Mouse (Mus musculus) T-helper 1 cell (primary cell): ENCODE data around the gene Lonp1.
"Not testable (repeated sequence)": the region's sequence is repeated elsewhere in the genome, so short reads cannot be mapped to it uniquely, and the experiment has no call there.

Experiments used
- in situ Hi-C: fragments of 300-600 bp; cut with MboI, MseI; formaldehyde crosslinking; loops from one replicate; pipeline ENCODE4 v1.15.1; 2025; ENCODE audit warnings: high pct_unique_total_duplicates

The Lonp1 gene

DNA sequence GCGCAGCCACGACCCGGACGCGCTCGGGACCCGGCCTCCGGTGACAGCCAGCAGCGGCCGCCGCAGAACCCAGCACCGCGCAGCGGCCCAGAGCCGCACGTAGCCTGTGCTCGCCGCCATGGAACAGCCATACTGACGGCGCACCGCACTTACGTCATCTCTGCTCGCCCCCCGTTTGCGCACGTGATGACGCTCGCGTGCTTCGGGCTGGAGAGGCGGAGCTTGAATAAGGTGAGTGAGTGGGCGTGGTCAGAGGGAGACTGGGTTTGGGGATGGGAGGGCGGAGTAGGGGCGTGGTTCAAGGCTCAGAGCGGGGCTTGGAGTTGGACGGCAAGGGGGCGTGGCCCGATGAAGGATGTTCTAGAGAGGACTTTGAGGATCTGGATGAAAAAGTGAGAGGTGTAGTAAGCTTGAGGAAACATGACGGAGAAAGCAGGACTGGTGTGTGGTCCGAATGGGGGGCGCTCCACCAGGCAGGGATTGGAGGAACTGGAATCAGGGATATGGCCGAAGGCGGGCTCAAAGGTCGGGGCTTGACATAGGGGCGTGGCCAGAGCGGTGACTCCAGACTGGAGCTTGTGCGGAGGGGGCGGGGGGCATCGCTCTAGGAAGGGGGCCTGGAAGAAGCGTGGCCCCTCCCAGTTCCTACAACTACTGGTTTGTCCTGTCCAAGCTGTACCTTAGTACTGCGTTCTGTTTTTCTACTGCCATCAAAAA, at the start of gene Lonp1:
TSS of gene Lonp1 (minus strand) at position 134 of the 717 bp plus-strand sequence.
- in situ Hi-C loops: no loop called here

DNA sequence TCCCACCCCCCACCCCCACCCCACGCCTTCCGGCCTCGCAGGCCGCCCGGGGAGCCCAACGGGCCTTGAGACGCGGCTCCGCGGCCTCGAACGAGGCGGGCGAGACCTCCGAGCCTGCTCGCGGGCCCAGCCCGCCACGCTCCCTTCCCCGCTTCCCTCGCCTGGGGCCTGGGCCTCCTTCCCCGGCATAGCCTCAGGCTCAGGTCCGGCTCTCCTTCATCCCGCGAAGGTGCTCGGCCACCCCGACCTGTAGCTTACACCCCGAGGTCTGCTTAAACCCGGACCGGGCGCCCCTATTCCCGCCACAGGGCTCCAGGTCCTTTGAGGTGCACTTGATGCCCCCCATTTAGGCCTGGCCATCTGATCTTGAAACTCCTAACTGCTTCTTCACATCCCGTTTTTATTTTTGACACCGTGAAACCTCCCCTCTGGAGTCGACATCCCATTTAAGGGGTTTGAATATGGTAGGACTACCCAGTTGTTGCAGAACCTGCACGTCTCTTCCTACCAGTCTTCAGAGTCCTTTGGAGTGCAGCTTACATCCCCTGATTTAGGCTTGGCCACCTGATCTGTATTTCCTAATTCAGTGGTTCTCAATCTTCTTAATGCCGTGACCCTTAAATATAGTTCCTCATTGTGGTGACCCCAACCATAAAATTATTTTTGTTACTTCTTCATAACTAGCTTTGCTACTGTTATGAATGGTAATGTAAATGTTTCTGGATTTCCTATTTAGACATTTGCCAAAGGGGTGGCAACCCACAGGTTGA, 47.1 kb upstream of the Lonp1 start:
- in situ Hi-C loops: loop anchor here (5.0 kb wide), 1 partner anchor 87 kb away; no protein-coding TSS in a partner anchor

DNA sequence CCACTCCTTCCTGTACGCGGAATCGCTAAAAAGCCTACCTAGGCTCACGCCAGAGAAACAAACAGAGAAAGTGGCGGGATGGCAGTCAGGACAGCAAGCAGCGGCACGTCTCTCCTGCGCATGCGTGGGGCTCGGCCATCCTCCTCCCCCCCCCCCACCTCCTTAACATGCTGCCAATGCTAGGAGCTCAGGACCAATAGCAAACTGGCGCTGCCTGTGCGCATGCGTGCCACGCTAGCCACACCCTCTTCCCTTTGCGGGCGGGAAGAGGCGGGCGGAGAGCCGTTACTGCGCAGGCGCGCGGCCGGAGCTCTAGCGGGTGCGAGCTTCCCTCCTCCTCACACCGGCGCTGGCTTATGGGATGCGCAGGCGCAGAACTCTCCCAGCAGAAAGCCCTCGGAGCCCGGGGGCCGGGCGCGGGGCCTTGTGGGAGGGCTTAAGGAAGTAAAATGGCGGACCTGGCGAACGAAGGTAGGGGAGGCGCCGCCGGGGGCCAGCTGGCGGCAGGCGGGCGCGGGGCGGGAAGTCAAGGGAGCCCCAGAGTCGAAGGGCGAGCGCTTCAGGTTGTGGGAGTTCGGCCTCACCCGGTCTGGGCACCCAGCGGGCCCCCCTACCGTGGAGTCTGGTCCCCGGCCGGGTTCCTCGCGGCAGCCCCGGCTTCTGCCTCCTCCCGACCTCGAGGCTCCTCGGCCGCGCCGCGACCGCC, 46.4 kb upstream of the Lonp1 start, which contains the start of gene Ranbp3:
TSS of gene Ranbp3 (plus strand) at position 354 of the 706 bp plus-strand sequence.
- in situ Hi-C loops: loop anchor here (5.0 kb wide), 1 partner anchor 86 kb away; no protein-coding TSS in a partner anchor

DNA sequence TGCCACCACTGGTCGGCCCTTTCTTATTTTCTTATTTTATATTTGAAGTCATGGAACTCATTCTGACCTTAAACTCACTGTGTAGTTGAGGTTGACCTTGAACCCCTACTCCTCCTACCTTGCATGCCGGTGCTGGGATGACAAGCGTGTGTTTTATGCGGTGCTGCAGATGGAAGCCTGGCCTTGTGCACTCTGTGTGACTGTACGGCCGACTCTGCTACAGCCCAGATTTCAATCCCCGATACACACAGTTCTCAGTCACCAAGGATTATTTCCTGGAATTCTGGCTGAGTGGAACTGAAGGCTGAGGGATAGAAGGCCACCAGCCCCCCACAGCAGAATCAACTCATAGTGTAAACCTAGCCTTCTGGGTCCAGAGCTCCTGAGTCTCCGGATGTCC, 43.1 kb upstream of the Lonp1 start:
- in situ Hi-C loops: loop anchor here (5.0 kb wide), 2 partner anchors 52 to 82 kb away; no protein-coding TSS in a partner anchor

DNA sequence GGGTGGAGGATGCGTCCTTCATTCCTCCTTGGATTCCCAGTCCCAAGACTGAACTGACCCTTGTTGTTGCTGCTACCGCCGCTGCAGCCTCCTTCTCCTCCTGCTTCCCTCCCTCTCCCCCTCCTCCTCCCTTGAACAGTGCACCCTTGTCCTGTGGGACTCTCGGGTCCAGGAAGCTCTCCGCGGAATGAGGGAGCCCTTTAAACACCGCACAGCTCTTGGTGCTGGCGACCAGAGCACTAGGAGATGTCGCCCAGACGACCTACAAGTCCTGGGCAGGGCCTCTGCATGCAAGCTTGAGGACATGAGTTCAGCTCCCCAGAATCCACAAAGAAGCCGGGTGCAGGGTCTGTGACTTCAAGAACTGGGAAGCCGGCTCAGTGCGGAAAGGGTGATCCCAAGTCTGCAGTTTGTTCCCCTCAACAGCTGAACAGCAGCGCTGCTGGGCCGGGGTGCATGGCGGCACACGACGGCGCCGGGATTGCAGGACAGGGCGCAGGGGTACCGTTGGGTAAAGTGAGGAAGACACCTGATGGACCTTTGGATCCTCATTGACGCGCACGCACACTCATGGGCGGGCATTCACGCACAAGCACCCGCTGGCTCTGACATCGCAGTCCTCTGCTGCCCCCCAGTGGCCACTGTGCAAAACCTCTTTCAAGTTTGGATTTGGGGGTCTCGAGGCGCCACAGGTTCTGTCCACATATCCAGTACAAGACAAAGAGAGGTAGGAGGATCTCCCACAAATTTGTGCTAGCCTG, 41.9 kb upstream of the Lonp1 start:
- in situ Hi-C loops: loop anchor here (5.0 kb wide), 1 partner anchor 51 kb away; no protein-coding TSS in a partner anchor

DNA sequence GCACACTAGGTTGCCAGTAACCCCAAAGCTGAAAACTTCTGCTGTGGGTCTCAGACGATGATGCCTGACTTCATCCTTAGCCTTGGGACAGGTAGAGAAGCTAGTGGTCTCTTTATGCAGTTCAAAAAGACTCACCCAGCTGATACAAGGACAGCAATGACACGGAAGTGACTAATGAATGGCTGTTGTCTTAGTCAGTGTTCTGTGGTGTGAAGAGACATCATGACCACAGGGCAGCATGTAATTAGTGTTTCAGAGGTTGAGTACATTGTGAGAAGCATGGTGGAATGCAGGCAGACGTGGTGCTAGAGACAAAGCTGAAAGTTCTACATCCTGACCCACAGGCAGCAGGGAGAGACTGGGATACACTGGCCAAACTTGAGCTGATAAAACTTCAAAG, 40.9 kb upstream of the Lonp1 start:
- in situ Hi-C loops: loop anchor here (5.0 kb wide), 1 partner anchor 50 kb away; no protein-coding TSS in a partner anchor

DNA sequence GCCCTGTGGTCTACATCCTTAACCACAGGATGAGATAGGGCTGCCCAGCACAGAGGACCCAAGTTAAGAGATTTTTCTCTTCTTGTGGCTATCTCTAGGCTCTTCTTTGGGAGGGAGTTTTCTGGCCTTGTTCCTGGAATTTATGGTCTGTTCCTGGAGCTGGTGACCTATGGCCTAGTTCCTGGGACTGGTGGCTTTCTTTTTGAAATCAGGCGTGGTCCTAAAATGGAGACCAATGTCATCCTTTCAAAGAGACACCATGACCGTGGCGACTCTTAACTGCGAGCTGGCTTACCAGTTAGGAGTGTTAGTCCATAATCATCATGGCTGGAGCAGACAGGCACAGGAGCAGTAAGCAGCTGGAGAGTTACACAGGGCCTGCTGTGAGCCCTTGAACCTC, 39.7 kb upstream of the Lonp1 start:
- in situ Hi-C loops: loop anchor here (5.0 kb wide), 1 partner anchor 49 kb away; no protein-coding TSS in a partner anchor

DNA sequence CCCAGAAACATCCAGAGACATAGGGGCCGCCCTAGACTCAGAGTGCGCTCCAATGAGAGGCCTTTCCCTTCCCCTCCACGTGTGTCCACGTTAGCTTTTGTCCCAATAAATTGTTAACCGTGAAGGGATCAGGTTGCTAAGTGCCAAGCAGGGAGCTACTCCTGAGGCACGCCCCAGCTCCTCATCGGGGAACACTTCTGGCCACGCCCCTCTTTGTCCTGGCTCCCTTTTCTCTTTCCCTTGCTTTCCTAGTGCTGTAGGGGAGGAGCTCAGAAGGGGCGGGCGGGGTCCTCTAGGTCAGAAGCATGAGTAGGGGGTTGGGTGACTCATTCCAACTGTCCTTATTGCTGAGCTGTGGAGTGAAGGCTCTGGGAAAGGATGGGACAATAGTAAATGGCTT, 37.6 kb upstream of the Lonp1 start:
- in situ Hi-C loops: no loop called here

DNA sequence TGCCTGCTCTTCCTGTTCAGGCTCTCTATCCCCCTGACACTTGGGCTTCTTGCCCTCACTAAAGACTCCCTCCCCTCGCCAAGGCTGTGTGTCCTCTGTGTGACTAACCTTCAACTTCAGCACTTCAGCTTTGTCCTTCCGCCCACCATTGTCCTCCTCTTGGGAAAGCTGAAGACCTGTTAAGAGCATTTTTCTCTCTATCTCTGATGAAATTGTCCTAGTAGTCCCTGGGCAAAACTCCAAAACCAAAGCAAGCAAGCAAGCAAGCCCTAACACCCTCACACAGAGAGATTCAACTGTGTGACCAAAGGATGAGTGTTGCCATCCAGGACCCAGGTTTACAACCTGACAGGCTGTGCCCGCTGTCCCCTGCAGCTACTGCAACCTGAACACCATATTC, 37.0 kb upstream of the Lonp1 start:
- in situ Hi-C loops: no loop called here

DNA sequence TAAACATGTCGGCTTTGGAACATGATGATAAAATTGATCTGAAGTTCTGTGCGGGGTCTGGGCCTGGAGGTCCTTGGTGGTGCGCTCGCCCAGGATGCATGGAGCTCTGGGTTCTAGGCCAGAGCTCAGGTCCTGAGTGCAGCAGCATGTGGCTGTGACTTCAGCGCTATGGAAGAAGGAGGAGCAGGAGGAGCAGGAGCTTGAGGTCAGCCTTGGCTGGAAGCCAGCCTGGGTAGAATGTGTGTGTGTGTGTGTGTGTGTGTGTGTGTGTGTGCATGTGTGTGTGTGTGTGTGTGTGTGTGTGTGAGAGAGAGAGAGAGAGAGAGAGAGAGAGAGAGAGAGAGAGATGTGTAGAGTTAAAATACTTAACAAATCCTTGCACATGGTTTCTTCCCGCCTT, 29.5 kb upstream of the Lonp1 start:
- in situ Hi-C loops: loop anchor here (10.0 kb wide), 1 partner anchor 281 kb away; no protein-coding TSS in a partner anchor

DNA sequence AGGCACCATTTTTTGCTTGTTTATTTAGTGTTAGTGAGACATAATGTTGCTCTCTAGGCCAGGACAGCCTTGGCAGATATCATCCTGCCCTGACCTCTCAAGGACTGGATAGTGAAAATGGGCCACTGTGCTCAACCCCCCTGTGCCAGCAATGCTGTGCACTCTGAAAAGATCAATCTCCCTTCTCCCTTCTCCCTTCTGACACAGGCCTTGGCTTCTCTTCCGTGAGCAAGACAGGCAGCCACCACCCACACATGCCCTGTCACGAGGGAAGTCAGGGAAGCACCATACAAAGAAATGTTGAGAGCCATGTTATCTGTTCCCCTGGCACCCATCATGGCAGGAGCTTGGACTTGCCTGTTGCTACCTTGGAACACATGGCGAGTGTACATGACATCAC, 28.6 kb upstream of the Lonp1 start:
- in situ Hi-C loops: loop anchor here (10.0 kb wide), 1 partner anchor 281 kb away; no protein-coding TSS in a partner anchor

DNA sequence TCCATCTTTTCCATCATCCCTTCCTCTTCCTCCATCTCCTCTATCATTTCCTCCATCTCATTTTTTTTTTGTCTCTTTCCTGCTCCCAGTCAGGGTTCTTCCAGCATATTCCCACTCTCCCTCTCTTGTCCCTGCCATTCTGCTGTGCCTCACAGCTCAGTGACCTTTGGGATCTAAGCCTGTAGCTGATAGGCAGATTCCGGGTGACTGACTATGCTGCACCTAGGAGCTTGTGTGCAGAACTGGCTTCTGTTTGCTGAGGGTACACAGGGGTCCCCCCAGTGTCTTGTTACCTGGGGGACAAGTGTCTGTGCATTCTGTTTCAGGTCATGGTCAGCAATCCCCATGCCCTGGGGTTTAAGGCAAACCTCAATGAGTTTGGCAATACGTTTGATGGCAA, 28.1 kb upstream of the Lonp1 start:
- in situ Hi-C loops: loop anchor here (10.0 kb wide), 1 partner anchor 280 kb away; no protein-coding TSS in a partner anchor

DNA sequence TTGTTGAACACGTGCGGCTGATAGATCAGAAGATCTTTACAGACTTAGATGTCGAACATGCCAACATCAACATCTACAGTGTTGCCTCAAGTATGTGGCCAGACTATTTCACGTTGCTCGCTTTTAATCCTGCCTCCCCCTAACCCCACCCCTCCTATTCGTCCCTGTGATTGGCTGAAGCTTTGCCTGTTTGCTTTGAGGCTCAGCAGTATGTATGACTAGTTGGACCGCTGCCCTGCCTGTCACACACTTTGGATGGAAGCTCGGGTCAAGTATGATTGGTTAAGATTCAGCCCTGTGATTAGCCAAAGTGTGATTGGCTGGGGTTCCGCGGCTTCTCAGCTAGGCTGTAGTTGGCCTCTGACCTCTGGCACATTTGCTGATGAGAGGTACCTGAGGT, 25.1 kb upstream of the Lonp1 start:
- in situ Hi-C loops: loop anchor here (10.0 kb wide), 1 partner anchor 277 kb away; no protein-coding TSS in a partner anchor

DNA sequence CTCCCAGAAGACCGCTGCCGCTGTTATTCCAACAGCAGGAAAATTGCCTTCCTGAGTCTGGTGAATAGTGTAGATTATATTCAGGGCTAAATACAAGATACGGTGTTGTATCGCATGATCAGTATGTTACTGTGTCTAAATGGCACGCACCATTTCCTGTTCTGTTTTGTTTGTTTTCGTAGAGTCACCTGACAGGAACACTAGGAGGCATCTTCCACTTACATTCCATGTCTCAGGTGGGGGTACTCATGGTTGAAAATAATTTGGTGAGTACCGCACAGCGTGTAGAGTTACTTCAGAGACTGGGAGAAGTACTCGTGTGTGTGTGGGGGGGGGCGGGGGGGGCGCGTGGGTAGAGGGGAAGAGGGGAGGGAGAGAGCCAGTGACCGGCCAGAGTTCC, 20.9 kb upstream of the Lonp1 start:
- in situ Hi-C loops: no loop called here

DNA sequence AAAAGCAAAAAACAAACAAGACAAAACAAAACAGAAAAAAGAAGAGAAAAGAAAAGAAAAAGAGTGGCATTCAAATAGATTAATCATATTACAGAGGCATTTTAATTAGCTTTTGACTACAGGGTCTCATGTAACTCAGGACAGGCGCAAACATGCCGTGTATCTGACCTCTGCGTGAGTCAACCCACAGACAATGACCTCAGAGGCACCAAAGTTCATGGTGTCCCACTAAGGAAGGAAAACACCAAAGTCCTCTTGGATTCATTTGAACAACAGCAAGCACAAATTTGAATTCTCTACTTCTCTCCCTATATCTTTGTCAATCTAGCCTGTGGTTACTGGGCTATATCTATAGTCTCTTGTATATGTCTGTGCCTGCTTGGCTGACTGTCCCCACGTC, 16.6 kb upstream of the Lonp1 start:
- in situ Hi-C loops: no loop called here

DNA sequence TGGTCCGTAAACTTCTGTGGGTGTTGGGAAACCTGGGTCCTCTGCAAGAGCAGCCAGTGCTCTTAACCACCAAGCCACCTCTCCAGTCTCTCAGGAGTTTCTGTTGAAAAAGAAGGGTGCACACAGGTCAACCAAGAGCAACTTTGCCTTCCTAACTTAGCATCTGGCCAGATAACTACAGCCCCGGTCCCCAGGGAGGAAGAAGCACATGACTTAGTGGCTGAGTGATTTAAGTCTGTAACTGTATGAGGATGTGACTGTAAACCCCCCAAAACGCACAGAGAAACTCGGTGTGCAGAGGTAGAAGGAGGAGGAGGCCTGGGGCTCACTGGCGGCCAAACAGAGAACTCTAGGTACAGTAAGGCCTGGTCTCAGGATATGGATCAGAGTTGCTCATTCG, 7.3 kb upstream of the Lonp1 start:
- in situ Hi-C loops: no loop called here

DNA sequence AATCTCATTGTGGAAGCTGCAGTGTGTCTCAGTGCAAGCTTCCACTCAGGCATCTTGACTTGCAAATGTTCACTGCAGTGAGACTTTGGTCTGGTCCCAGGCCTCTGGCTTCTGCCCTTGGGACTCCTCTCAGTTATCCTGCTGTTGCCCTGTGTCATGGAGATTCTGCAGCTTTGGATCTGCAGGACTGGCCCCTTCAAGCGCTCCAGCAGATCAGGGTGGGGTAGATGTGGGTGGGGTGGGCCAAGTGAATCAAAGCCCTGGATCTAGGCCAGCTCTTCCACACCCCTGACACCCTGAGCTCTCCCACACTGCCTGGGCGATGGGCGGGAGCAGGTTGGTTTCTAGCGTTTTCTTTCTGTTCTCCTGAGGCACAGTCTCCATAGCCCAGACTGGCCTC, 5.1 kb upstream of the Lonp1 start:
- in situ Hi-C loops: no loop called here

DNA sequence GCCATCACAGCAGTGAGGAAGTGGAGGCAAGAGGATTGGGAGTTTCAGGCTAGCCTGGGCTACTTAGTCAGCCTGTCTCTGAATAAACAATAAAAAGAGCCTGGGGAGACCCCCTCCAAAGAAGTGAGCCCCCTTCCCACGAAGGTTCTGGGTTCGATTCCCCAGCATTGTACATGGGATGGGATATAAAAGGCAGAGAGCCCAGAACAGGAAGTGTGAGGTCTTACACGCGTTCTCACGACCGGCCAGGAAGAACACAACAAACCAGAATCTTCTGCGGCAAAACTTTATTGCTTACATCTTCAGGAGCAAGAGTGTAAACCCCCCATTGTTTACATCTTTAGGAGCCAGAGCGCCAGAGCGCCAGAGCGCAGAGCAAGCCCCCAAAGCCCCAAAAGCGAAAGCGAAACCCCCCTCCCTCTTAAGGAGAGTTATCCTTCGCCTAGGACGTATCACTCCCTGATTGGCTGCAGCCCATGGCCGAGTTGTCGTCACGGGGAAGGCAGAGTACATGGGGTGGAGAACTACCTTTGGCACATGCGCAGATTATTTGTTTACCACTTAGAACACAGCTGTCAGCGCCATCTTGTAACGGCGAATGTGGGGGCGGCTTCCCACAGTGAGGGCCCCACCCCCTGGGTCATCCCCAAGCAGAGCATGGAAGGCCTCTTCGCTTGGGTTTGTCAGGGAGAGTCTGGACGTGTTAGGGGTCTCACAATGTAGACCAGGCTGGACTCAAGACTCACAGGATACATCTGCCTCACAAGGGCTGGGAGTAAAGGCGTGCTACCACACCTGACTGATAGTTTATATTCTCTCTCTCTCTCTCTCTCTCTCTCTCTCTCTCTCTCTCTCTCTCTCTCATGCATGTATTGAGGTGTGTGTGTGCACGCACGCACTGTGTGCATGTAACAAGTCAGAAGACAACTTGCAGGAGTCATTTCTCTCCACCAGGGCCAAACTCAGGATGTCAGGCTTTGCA, 3.4 kb upstream of the Lonp1 start:
- in situ Hi-C loops: not testable (repeated sequence)

DNA sequence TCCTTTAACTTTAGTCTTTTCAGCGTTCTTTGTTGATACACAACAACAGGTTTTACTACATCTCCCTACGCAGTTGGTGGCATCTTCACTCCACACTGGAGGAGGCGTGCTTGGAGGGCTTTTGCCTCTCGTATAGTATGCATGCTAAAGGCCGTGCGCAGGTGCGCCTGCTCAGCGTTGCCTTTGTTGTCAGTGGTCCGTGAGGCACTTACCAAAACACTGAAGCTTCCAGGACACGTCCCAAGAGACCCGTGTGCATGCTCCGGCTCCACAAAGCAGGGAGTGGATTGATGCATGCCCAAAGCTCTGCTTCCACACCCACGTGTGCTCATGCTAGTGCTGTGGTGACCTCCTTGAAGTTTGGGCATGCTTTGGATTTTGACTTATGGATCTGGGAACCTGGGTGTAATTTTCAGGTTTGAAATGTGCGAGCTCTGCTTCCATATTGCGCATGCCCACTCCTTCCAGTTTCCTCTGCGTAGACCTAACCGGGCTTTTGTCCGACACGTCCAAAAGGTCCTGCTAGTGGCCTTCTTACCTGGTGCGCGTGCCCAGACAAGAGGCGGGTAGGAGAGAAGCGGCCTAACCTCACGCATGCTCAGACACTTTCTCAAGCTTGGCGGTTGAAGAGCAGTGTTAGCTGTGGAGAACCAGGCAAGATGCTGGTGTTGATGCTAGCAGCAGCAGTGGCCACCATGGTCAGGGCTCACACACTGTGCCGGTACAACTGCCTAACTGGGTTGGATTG, 1.0 kb upstream of the Lonp1 start, which contains the start of gene Catsperd:
TSS of gene Catsperd (plus strand) at position 614 of the 748 bp plus-strand sequence.
- in situ Hi-C loops: no loop called here
